Mouse (Mus musculus) hindbrain, embryonic 12.5 days (tissue): ENCODE data around the gene Prune2. TPM values are rescaled to one million over a fixed set of nuclear protein-coding genes. Genes with fewer than 3 reads are reported as not detected.

Source experiments
- ATAC-seq: fragments of 200-750 bp; cut with Nextera tagmentation; 2 replicates; pipeline ENCODE4 v1.8.0; 2017; ENCODE audit warnings: moderate TSS enrichment; ENCODE audit not compliant: low FRiP score
- H3K27ac ChIP-seq: fragments of 300-500 bp; sonication (generic); 2 replicates; pipeline ENCODE4 v1.5.1; 2016; ENCODE audit warnings: mild to moderate bottlenecking
- H3K27me3 ChIP-seq: fragments of 300-500 bp; sonication (generic); 2 replicates; pipeline ENCODE4 v1.6.1; 2016; ENCODE audit warnings: mild to moderate bottlenecking
- H3K36me3 ChIP-seq: fragments of 300-500 bp; sonication (generic); 2 replicates; pipeline ENCODE4 v1.6.1; 2016; ENCODE audit warnings: mild to moderate bottlenecking
- H3K4me1 ChIP-seq: fragments of 300-500 bp; sonication (generic); 2 replicates; pipeline ENCODE4 v1.6.1; 2016
- H3K4me2 ChIP-seq: fragments of 300-500 bp; sonication (generic); replicated peaks from 2 replicates; pipeline ENCODE4 v1.6.1; 2016; ENCODE audit warnings: mild to moderate bottlenecking
- H3K4me3 ChIP-seq: fragments of 300-500 bp; sonication (generic); 2 replicates; pipeline ENCODE4 v1.5.1; 2016; ENCODE audit warnings: mild to moderate bottlenecking
- H3K9ac ChIP-seq: fragments of 300-500 bp; sonication (generic); 2 replicates; pipeline ENCODE4 v1.6.1; 2016; ENCODE audit warnings: mild to moderate bottlenecking, moderate library complexity
- H3K9me3 ChIP-seq: fragments of 300-500 bp; sonication (generic); replicated peaks from 2 replicates; pipeline ENCODE4 v1.6.1; 2016; ENCODE audit warnings: mild to moderate bottlenecking
- WGBS: fragments of 180-500 bp; shearing (Covaris S2); methylation state at CpG from one replicate; pipeline ENCODE4 v1.1.7; 2016; 5-methylcytosine and 5-hydroxymethylcytosine counted together
- polyA plus RNA-seq: library from polyadenylated mRNA; unstranded; fragments of >200 nt; fragmentation: Nextera tagmentation; extraction: Ambion mirVana; gene quantifications from 2 replicates; pipeline ENCODE4 v1.2.1, GENCODE M21; 2016

The Prune2 gene
- polyA plus RNA-seq, 1 experiment from 2014 or later: 3.3 TPM

GRCm38 (mm10) chr19:17255511-17255910 lies 299.6 kb downstream of the Prune2 start:
- Histone ChIP-seq H3K4me1 (0 out of 2 replicates have a peak, but pooled peaks cover 3% of the 10 kb centered on the region), H3K4me2 (no peak overlapping the region), H3K27ac (no peak overlapping the region), H3K27me3 (no peaks in the 10 kb centered on the region), H3K9me3 (no peaks in the 10 kb centered on the region), H3K4me3 (no peak overlapping the region), H3K36me3 (no peaks in the 10 kb centered on the region), H3K9ac (no peak overlapping the region)
- no peak for ATAC-seq
- 40% methylated on average over 4 of the region's 4 CpGs for whole genome bisulfite sequencing

DNA sequence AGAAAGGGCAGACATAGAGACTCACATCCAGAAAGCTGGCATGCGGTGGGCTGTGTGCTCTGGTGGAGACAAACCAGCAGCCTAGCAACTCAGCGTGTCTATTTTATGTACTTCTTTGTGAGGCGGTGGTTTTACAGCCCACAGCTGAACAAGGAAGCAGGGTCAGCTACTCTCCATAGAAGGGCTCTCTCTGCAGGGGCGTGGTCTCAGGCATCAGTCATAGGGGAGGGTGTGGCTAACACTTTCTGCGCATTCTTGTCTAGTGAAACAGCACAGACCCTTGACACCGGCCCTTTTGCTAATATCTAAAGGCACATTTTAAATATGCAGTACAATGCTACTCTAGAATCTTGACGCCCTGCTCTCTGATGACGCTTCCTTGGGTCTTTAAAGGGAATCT lies 300.5 kb downstream of the Prune2 start:
- H3K4me2 ChIP-seq: no peak overlapping the region
- H3K4me1 ChIP-seq: 0 out of 2 replicates have a peak, but pooled peaks cover 3% of the 10 kb centered on the region
- H3K9me3 ChIP-seq: no peaks in the 10 kb centered on the region
- no peak overlapping the region for H3K27ac ChIP-seq
- no peaks in the 10 kb centered on the region for H3K27me3 ChIP-seq
- H3K36me3 ChIP-seq: no peaks in the 10 kb centered on the region
- 84% methylated on average over 8 of the region's 8 CpGs for WGBS
- no peak overlapping the region for H3K4me3 ChIP-seq
- no peak for ATAC-seq
- H3K9ac ChIP-seq: no peak overlapping the region

GRCm38 (mm10) chr19:17256867-17257266 lies 300.9 kb downstream of the Prune2 start:
- no peak for ATAC-seq

DNA sequence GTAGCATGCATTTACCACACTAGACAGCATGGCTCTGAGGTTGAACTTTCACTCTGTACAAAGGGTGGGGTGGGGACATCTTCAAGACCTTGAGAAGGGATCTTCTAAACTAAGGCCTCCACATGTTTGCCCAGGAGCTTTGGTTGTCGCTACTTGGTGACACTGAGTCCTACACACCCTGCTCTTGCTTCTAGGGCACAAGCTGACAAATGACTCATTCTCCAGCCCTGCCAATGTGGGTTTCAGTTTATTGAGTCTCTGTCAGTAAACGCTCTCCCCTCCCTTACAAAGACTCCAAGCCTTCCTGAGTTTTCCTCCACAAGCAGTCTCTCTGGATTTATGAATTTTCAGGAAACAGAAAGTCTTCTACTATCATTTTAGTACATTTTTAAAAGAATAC lies 307.3 kb downstream of the Prune2 start:
- WGBS: 92% methylated on average over 2 of the region's 2 CpGs
- H3K9ac ChIP-seq: no peak overlapping the region
- H3K27ac ChIP-seq: no peak overlapping the region
- H3K27me3 ChIP-seq: no peaks in the 10 kb centered on the region
- no peaks in the 10 kb centered on the region for H3K4me1 ChIP-seq
- H3K36me3 ChIP-seq: no peaks in the 10 kb centered on the region
- H3K9me3 ChIP-seq: no peaks in the 10 kb centered on the region
- H3K4me2 ChIP-seq: no peak overlapping the region
- no peak overlapping the region for H3K4me3 ChIP-seq
- ATAC-seq: no peak

More at GRCm38 (mm10) chr19:17256867-17257266, 300.9 kb downstream of the Prune2 start:
- Histone ChIP-seq H3K9me3 (no peaks in the 10 kb centered on the region), H3K36me3 (no peaks in the 10 kb centered on the region), H3K4me3 (no peak overlapping the region), H3K27me3 (no peaks in the 10 kb centered on the region), H3K27ac (no peak overlapping the region), H3K9ac (no peak overlapping the region), H3K4me2 (no peak overlapping the region), H3K4me1 (0 out of 2 replicates have a peak, but pooled peaks cover 3% of the 10 kb centered on the region)
- WGBS: 81% methylated on average over 10 of the region's 10 CpGs

DNA sequence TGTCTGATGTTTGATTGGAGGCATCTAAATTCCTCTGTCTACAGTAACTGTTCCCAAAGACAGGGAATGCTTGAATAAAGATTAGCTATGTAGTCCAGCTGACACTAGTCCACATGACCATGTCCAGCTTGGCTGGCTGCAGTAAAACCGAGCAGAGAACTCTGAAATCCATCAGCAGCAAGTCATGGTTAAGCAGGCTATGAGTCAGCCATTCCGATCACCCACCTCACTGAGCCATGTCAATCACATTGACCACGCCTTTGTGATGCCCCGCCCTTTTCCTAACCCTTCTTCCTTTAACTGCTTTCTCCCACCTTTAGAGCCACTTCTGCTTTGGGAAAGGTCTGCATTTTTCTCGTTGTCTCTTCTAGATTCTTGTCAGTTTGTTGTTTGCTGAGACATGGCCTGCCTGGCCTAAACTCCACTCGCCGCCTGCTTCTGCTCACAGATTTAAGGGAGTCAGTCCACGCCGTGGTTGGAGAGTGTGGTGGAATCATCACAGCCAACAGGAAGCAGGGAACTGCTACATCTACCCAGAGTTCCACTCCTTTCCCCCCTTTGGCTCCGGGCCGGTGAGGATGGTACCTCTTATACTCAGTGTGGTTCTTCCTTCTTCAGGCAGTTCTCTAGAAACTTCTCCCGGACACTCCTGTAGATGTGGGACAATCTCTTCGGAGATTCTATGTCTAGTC lies 307.9 kb downstream of the Prune2 start:
- WGBS: 91% methylated on average over 13 of the region's 13 CpGs
- no peaks in the 10 kb centered on the region for H3K36me3 ChIP-seq

GRCm38 (mm10) chr19:17264481-17265196 lies 308.7 kb downstream of the Prune2 start:
- H3K9me3 ChIP-seq: 0 out of 2 replicates have a peak, but pooled peaks cover 4% of the 10 kb centered on the region
- H3K27ac ChIP-seq: no peak overlapping the region
- H3K4me3 ChIP-seq: no peak overlapping the region
- no peak overlapping the region for H3K9ac ChIP-seq
- H3K4me1 ChIP-seq: no peaks in the 10 kb centered on the region
- ATAC-seq: no peak
- no peaks in the 10 kb centered on the region for H3K27me3 ChIP-seq
- 93% methylated on average over 9 of the region's 9 CpGs for WGBS
- H3K36me3 ChIP-seq: no peaks in the 10 kb centered on the region
- no peak overlapping the region for H3K4me2 ChIP-seq

More for the DNA sequence above, 307.9 kb downstream of the Prune2 start:
- Histone ChIP-seq H3K4me2 (no peak overlapping the region), H3K4me3 (no peak overlapping the region), H3K27ac (no peak overlapping the region), H3K9me3 (0 out of 2 replicates have a peak, but pooled peaks cover 4% of the 10 kb centered on the region), H3K9ac (no peak overlapping the region), H3K27me3 (no peaks in the 10 kb centered on the region), H3K4me1 (no peaks in the 10 kb centered on the region)
- no peak for ATAC-seq

- 86% methylated on average over 4 of the region's 4 CpGs for WGBS
- Histone ChIP-seq H3K27me3 (no peaks in the 10 kb centered on the region), H3K4me1 (peaks cover 8% of the 10 kb centered on the region), H3K36me3 (no peaks in the 10 kb centered on the region), H3K9me3 (0 out of 2 replicates have a peak, but pooled peaks cover 4% of the 10 kb centered on the region), H3K4me2 (no peak overlapping the region), H3K27ac (no peak overlapping the region), H3K4me3 (no peak overlapping the region), H3K9ac (no peak overlapping the region)
- no peak for ATAC-seq
Observed at GRCm38 (mm10) chr19:17268669-17269068, 312.8 kb downstream of the Prune2 start.

- WGBS: 19% methylated on average over 3 of the region's 3 CpGs
- Histone ChIP-seq H3K27ac (peak overlapping the region; percentile 80), H3K4me2 (no peak overlapping the region), H3K27me3 (no peaks in the 10 kb centered on the region), H3K4me1 (peaks cover 8% of the 10 kb centered on the region), H3K9ac (no peak overlapping the region), H3K9me3 (0 out of 2 replicates have a peak, but pooled peaks cover 4% of the 10 kb centered on the region), H3K4me3 (no peak overlapping the region), H3K36me3 (no peaks in the 10 kb centered on the region)
- peak; percentile 54; the same call in 1 of the 2 replicates for ATAC-seq
Observed at GRCm38 (mm10) chr19:17271179-17271622, 315.3 kb downstream of the Prune2 start.

GRCm38 (mm10) chr19:17272988-17273387 lies 317.1 kb downstream of the Prune2 start:
- H3K4me1 ChIP-seq: peaks cover 8% of the 10 kb centered on the region
- no peak overlapping the region for H3K27ac ChIP-seq
- no peak for ATAC-seq
- H3K4me3 ChIP-seq: no peak overlapping the region
- no peaks in the 10 kb centered on the region for H3K36me3 ChIP-seq
- no peak overlapping the region for H3K4me2 ChIP-seq
- H3K9me3 ChIP-seq: 0 out of 2 replicates have a peak, but pooled peaks cover 4% of the 10 kb centered on the region
- H3K9ac ChIP-seq: no peak overlapping the region
- WGBS: 96% methylated on average over 2 of the region's 2 CpGs
- no peaks in the 10 kb centered on the region for H3K27me3 ChIP-seq

Other genes starting within 250 kb of the Prune2 start
- gene Vps13a, start 175.2 kb upstream of the Prune2 start, polyA plus RNA-seq: 10.6 and 10.7 TPM in 2 replicates
- gene Foxb2, start 82.3 kb upstream of the Prune2 start, polyA plus RNA-seq: 2.6 and 3.2 TPM in 2 replicates